Mouse (Mus musculus) stomach, embryonic 15.5 days (tissue): ENCODE results near the gene Nat8f1. TPM values are rescaled to one million over a fixed set of nuclear protein-coding genes. Genes with fewer than 3 reads are reported as not detected.
"Not testable (repeated sequence)": the region's sequence is repeated elsewhere in the genome, so short reads cannot be mapped to it uniquely, and the experiment has no call there.

Experiments used
- ATAC-seq: fragments of 200-750 bp; cut with Nextera tagmentation; 2 replicates; pipeline ENCODE4 v1.8.0; 2017; ENCODE audit warnings: low read depth, moderate number of reproducible peaks, moderate TSS enrichment; ENCODE audit not compliant: insufficient read depth, low FRiP score
- H3K27ac ChIP-seq: fragments of 300-500 bp; sonication (generic); 2 replicates; pipeline ENCODE4 v1.5.1; 2015; ENCODE audit warnings: mild to moderate bottlenecking, inconsistent platforms
- H3K27me3 ChIP-seq: fragments of 300-500 bp; sonication (generic); replicated peaks from 2 replicates; pipeline ENCODE4 v1.6.1; 2015; ENCODE audit warnings: inconsistent platforms
- H3K36me3 ChIP-seq: fragments of 300-500 bp; sonication (generic); 2 replicates; pipeline ENCODE4 v1.6.1; 2015; ENCODE audit warnings: inconsistent platforms
- H3K4me1 ChIP-seq: fragments of 300-500 bp; sonication (generic); 2 replicates; pipeline ENCODE4 v1.6.1; 2015; ENCODE audit warnings: inconsistent platforms
- H3K4me2 ChIP-seq: fragments of 300-500 bp; sonication (generic); 2 replicates; pipeline ENCODE4 v1.6.1; 2015; ENCODE audit warnings: mild to moderate bottlenecking, inconsistent platforms
- H3K4me3 ChIP-seq: fragments of 300-500 bp; sonication (generic); replicated peaks from 2 replicates; pipeline ENCODE4 v1.5.1; 2015; ENCODE audit warnings: inconsistent platforms
- H3K9ac ChIP-seq: fragments of 300-500 bp; sonication (generic); 2 replicates; pipeline ENCODE4 v1.6.1; 2015; ENCODE audit warnings: inconsistent platforms
- H3K9me3 ChIP-seq: fragments of 300-500 bp; sonication (generic); 2 replicates; pipeline ENCODE4 v1.6.1; 2016; ENCODE audit warnings: inconsistent platforms
- WGBS: fragments of 180-500 bp; shearing (Covaris S2); methylation state at CpG from one replicate; pipeline ENCODE4 v1.1.7; 2015; 5-methylcytosine and 5-hydroxymethylcytosine counted together
- polyA plus RNA-seq: library from polyadenylated mRNA; unstranded; fragments of >200 nt; fragmentation: Nextera tagmentation; extraction: Ambion mirVana; gene quantifications from 2 replicates; pipeline ENCODE4 v1.2.1, GENCODE M21; 2015

The Nat8f1 gene
- polyA plus RNA-seq, result 5.9 and 6.7 TPM in 2 replicates

DNA sequence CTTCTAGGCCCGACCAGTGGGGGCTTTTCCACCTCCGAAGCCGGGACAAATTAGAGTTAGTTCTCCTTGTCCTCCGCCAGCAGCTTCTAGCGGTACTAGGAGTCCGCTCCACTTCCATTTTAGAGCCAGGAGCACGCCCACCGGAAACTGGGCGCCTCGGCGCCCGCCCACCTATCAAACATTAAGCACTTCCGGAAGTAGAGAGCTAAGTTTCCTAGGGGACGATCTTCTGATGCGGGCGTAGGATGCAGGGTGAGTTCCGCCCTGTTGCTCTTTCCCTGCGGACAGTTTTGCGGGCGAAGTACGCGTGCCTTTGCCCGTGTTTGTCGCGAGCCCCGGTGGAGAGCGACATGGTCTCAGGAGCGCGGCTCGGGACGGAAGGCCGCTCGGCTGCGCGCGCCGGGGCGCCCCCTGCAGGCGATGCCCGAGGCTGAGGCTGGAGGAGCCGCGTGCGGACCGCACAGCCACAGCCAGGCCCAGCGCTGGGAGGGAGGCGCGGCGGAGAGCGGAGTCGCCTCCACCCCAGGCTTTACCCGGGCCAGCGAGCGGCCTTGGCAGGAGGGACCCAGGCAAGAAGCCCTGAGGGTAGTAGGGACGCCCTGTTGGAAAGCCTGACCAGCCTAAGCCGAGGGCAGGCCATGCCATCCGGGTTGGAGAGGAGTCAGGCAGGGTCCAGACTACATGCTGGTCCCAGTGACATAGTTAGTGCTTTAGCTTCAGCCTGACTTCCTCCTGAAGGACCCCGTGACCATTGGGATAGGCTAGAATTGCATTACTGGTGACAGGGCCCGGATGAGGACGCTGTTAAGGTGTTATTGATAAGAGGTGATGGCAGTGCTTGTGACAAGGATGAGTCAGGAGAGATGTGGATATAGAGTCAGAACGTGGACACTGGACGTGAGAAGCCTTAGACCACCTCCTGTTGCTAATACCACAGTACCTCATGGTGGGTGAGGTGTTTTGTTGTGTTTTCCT, at the start of gene Nat8f1:
Gene Nat8f1, minus strand, starts transcription at position 149 of the 975 bp plus-strand sequence.
- H3K4me3 ChIP-seq, result peak within 1 kb of the TSS; percentile 56
- ATAC-seq, result peak; percentile 94
- H3K9me3 ChIP-seq, H3K36me3 ChIP-seq, H3K27me3 ChIP-seq, H3K4me1 ChIP-seq: not testable (repeated sequence)
- H3K9ac ChIP-seq, result peak within 1 kb of the TSS; percentile 62
- under 1% methylated on average over 60 of the region's 61 CpGs for WGBS
- H3K27ac ChIP-seq, result peak within 1 kb of the TSS; percentile 92
- peak within 1 kb of the TSS; percentile 68 for H3K4me2 ChIP-seq

DNA sequence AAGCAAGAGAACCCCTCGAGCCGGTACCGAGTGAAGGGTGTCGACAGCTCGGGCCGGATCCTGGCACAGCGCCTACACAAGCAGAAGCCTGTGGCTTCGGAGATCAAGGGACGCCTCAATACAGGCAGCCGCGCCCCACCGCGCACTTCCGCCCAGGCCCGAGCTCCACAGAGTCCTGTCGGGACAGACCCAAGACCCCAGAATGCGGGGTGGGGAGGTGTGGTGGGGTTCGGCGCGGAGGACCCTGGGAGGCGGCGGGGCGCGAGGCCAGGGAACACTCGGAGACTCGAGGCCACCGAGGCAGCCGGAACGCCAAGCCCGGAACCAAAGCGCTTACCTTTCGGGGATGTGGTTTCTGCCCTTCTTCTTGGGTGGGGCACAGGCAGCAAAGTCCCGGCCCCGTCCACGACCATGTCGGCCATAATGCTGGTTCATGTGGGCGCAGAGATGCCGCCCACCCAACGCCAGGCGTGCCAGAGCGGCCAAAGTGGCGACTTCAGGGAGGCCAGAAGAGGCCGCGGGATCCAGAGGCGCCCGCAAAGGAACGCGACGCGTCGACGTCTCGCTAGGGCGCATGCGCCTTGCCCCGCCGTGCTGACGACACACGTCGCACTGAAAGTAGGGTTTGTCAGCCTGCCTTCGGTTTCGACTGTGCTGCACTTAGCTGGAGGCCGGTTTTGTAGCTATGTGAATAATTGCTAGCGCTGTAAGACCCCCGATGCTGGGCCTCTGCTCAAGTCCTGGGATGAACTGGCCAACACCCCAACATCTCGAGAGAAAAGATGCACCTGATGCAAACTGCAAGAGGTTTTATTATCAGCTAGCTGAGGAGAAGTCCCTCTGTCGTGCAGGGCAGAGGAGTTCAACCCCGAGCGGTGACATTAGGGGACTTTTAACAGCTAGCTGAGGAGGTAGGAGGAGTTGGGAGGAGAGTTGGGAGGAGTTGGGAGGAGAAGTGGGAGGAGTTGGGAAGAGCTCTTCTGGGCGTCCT, 45.9 kb upstream of the Nat8f1 start, which contains the start of gene Dusp11:
Gene Dusp11, minus strand, starts transcription at position 567 of the 991 bp plus-strand sequence.
- Histone ChIP-seq H3K36me3 (peaks cover 7% of the 10 kb centered on the region), H3K27me3 (no peaks in the 10 kb centered on the region), H3K4me1 (no peaks in the 10 kb centered on the region), H3K4me2 (peak within 1 kb of the TSS; percentile 71), H3K9ac (peak within 1 kb of the TSS; percentile 98), H3K4me3 (peak within 1 kb of the TSS; percentile 78), H3K27ac (peak within 1 kb of the TSS; percentile 100), H3K9me3 (no peaks in the 10 kb centered on the region)
- under 1% methylated on average over 70 of the region's 70 CpGs for WGBS
- ATAC-seq, result peak; percentile 97

DNA sequence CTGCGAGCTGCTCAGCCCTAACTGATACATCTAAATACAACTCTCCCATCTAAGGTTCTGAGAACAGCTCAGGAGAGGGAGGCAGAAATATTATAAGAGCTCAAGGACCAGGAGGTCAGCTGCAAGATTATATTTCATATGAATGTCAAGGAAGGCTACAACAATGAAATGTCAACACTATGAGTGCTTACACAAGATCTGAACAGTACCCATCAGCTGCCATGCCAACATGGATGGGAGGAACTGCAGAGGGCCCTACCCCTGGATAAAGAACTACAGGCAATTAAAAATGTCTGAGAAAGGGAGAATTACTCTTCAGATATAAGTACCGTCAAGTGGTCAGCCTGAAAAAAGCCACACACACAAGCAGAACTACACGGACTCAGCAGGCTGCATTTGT, 42.1 kb upstream of the Nat8f1 start:
- Histone ChIP-seq H3K4me1 (no peaks in the 10 kb centered on the region), H3K9me3 (no peaks in the 10 kb centered on the region), H3K9ac (no peak overlapping the region), H3K4me2 (no peak overlapping the region), H3K27me3 (no peaks in the 10 kb centered on the region), H3K27ac (no peak overlapping the region), H3K4me3 (no peak overlapping the region), H3K36me3 (peaks cover 32% of the 10 kb centered on the region)
- ATAC-seq, result no peak
- 83% methylated on average over 3 of the region's 3 CpGs for WGBS

DNA sequence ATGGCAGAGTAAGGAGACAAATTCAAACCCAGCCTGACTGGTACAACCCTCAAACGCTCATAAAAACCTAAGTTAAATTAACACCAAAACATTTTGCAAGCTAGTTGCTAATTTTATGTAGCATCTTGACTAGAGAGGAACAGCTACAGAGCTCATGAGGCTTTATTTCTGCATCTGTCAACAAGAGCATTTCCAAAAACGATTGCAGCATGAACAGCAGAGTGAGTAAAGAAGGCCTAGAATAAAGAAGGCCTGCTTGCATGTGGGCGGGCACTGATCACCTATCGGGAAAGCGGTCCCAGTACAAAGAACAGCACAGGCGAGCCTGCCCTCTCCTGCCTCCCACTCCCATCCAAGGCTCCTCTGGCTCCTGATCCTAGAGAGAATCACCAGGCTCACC, 33.1 kb upstream of the Nat8f1 start:
- Histone ChIP-seq H3K9me3 (no peaks in the 10 kb centered on the region), H3K4me1 (no peaks in the 10 kb centered on the region), H3K4me2 (no peak overlapping the region), H3K9ac (no peak overlapping the region), H3K36me3 (peaks cover 59% of the 10 kb centered on the region), H3K4me3 (no peak overlapping the region), H3K27me3 (no peaks in the 10 kb centered on the region), H3K27ac (no peak overlapping the region)
- WGBS, result 86% methylated on average over 6 of the region's 6 CpGs
- no peak for ATAC-seq

DNA sequence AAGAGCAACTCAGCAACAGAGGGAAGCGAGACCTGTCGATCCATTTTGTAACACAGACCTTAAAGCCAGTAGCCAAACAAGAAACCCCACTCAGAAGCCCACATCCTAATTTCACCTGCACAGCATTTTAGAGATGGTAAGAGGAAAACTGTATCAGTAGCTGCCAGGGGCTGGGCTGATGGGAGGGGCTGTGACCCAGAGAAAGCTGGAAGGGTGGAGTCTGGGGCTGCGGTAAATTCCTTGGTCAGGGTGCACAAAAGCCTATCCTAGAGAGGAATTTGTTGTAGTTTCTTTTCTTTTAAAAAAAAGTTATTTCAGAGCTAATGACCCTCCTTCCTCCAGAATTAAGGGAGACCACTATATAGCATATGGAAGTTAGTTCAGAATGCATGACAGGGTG, 27.0 kb upstream of the Nat8f1 start:
- 89% methylated on average over 3 of the region's 3 CpGs for WGBS
- H3K36me3 ChIP-seq, result peaks cover 36% of the 10 kb centered on the region
- ATAC-seq, result no peak
- H3K4me1 ChIP-seq, result 0 out of 2 replicates have a peak, but pooled peaks cover 1% of the 10 kb centered on the region
- H3K9ac ChIP-seq, result no peak overlapping the region
- no peak overlapping the region for H3K4me2 ChIP-seq
- no peaks in the 10 kb centered on the region for H3K9me3 ChIP-seq
- no peaks in the 10 kb centered on the region for H3K27me3 ChIP-seq
- no peak overlapping the region for H3K27ac ChIP-seq
- H3K4me3 ChIP-seq, result no peak overlapping the region

DNA sequence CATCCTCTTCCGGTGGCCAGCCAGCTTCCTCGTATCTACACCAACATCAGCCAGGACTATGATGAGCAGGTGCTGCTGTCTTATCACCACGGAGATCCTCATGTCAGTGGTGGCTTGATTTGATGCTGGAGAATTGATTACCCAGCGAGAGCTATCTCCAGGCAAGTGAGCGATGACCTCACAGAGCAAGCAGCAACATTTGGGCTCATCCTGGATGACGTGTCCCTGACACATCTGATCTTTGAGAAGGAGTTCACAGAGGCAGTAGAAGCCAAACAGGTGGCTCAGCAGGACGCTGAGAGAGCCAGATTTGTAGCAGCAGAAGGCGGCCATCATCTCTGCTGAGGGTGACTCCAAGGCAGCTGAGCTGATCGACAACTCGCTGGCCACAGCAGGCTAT, 23.2 kb upstream of the Nat8f1 start:
- H3K4me2 ChIP-seq, result no peak overlapping the region
- ATAC-seq, result no peak
- peaks cover 9% of the 10 kb centered on the region; the same call in 1 of the 2 replicates for H3K36me3 ChIP-seq
- no peak overlapping the region for H3K4me3 ChIP-seq
- H3K9ac ChIP-seq, result no peak overlapping the region
- 70% methylated on average over 10 of the region's 10 CpGs for WGBS
- H3K4me1 ChIP-seq, result 0 out of 2 replicates have a peak, but pooled peaks cover 6% of the 10 kb centered on the region
- H3K9me3 ChIP-seq, result no peaks in the 10 kb centered on the region
- no peaks in the 10 kb centered on the region for H3K27me3 ChIP-seq
- H3K27ac ChIP-seq, result no peak overlapping the region

DNA sequence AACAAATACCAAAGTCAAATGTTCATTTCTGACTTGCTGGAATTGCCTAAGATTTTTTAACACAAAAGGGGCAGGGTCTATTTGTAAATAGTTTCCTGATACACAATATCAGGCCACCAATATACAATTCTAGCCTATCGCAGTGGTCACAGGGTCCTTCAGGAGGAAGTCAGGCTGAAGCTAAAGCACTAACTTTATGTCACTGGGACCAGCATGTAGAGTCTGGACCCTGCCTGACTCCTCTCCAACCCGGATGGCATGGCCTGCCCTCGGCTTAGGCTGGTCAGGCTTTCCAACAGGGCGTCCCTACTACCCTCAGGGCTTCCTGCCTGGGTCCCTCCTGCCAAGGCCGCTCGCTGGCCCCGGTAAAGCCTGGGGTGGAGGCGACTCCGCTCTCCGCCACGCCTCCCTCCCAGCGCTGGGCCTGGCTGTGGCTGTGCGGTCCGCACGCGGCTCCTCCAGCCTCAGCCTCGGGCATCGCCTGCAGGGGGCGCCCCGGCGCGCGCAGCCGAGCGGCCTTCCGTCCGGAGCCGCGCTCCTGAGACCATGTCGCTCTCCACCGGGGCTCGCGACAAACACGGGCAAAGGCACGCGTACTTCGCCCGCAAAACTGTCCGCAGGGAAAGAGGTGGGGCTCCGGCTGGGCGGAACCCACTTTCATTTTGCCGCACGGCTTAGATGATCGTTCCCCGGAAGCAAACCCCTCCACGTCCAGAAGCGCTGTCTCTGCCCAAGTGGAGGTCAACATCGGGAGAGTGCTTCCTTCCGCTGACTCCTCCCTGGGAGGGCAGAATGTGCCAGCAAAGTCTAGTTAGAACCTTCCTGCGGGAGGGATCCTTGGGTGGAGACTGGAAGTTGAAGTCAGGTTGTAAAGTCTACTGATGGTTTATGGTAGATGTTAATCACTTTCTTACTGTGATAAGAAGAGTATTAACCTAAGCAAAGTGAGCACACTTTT, 21.3 kb upstream of the Nat8f1 start:
- ATAC-seq, result peak; percentile 97
- not testable (repeated sequence) for H3K27me3 ChIP-seq, H3K4me1 ChIP-seq, H3K36me3 ChIP-seq, H3K9me3 ChIP-seq
- 2% methylated on average over 38 of the region's 50 CpGs for WGBS
- Histone ChIP-seq H3K4me2 (peak overlapping the region; percentile 69), H3K4me3 (peak overlapping the region; percentile 54), H3K9ac (peak overlapping the region; percentile 50; the same call in 1 of the 2 replicates), H3K27ac (peak overlapping the region; percentile 63)

DNA sequence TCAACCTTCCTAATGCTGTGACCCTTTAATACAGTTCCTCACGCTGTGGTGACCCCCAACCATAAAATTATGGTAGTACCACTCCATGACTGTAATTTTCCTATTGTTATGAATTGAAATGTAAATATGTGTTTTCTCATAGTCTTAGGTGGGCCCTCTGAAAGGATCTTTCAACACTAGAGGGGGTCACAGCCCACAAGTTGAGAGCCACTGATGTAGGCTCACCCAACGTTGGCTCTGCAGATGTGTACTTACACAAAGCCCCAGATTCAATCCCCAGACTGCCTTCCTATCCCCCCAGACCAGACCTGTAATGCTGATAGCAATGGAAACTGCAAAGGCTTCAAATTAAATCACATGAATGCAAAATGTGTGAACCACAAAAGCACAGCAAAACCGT, 20.2 kb upstream of the Nat8f1 start:
- Histone ChIP-seq H3K4me3 (no peak overlapping the region), H3K9me3 (no peaks in the 10 kb centered on the region), H3K27me3 (no peaks in the 10 kb centered on the region), H3K4me1 (0 out of 2 replicates have a peak, but pooled peaks cover 6% of the 10 kb centered on the region), H3K9ac (no peak overlapping the region), H3K4me2 (no peak overlapping the region), H3K36me3 (no peaks in the 10 kb centered on the region), H3K27ac (no peak overlapping the region)
- WGBS, result 62% methylated on average over 3 of the region's 3 CpGs
- no peak for ATAC-seq

DNA sequence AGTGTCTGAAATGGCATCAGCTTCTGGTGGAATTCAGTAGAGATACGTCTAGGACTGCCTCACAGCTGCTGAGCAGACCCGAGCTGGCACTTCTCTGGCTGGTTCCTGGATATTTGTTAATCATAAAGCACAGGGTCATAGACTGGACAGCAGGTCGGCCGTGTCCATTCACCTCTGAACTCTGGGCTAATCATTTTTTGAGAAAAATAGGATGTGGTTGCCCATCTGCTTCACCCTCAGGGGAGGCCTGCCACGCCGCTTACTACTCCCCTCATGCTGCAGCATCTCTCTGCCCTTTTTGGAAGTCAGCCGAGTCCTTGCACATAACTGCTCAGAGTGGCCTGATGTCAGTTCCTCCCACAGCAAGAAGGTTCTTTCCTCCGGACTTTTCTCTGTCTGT, 18.6 kb upstream of the Nat8f1 start:
- 79% methylated on average over 8 of the region's 8 CpGs for WGBS
- Histone ChIP-seq H3K9me3 (no peaks in the 10 kb centered on the region), H3K9ac (no peak overlapping the region), H3K27ac (no peak overlapping the region), H3K4me3 (no peak overlapping the region), H3K4me1 (0 out of 2 replicates have a peak, but pooled peaks cover 6% of the 10 kb centered on the region), H3K27me3 (no peaks in the 10 kb centered on the region), H3K36me3 (no peaks in the 10 kb centered on the region), H3K4me2 (no peak overlapping the region)
- ATAC-seq, result no peak

DNA sequence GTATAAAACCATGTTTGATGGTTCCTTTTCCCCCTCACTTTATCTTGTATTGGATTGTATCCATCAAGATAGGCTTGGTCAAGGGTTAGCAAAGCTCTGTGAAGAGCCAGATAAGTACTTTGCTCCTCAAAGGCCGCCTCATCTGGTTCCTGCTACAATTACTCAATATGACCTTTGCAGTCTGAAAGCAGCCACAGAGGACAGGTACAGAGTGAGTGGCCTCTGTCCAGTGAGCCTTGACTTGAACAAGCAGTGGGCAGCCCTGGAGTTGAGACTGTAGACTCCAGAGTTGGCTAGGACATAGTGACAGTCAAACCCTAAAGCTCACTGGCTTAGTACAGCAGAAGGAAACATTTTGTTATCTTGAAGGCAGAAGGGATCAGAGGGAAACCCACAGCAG, 13.8 kb upstream of the Nat8f1 start:
- no peak for ATAC-seq
- H3K36me3 ChIP-seq, result peaks cover 27% of the 10 kb centered on the region
- no peak overlapping the region for H3K4me2 ChIP-seq
- H3K9me3 ChIP-seq, result no peaks in the 10 kb centered on the region
- H3K4me1 ChIP-seq, result no peaks in the 10 kb centered on the region
- no peaks in the 10 kb centered on the region for H3K27me3 ChIP-seq
- no peak overlapping the region for H3K27ac ChIP-seq
- H3K9ac ChIP-seq, result no peak overlapping the region
- no peak overlapping the region for H3K4me3 ChIP-seq
- 72% methylated on average over 1 of the region's 1 CpGs for WGBS
